Mouse (Mus musculus) neural tube, embryonic 11.5 days (tissue): Measurements from ENCODE around the gene Slc25a40. TPM values are rescaled to one million over a fixed set of nuclear protein-coding genes. Genes with fewer than 3 reads are reported as not detected.

Experiments
- ATAC-seq: fragments of 200-750 bp; cut with Nextera tagmentation; 2 replicates; pipeline ENCODE4 v1.8.0; 2017; ENCODE audit warnings: moderate number of reproducible peaks, mild to moderate bottlenecking, moderate TSS enrichment, moderate library complexity; ENCODE audit not compliant: insufficient read depth, low FRiP score, low TSS enrichment
- DNase-seq: peaks from one replicate; pipeline ENCODE4 v3.0.0-alpha.2; 2015; ENCODE audit warnings: low spot score
- H3K27ac ChIP-seq: fragments of 300-500 bp; sonication (generic); 2 replicates; pipeline ENCODE4 v1.5.1; 2014; ENCODE audit warnings: low read depth, mild to moderate bottlenecking, low read length
- H3K27me3 ChIP-seq: fragments of 300-500 bp; sonication (generic); 2 replicates; pipeline ENCODE4 v1.6.1; 2014; ENCODE audit warnings: mild to moderate bottlenecking, low read length, mixed read lengths; ENCODE audit not compliant: control insufficient read depth, insufficient read depth
- H3K36me3 ChIP-seq: fragments of 300-500 bp; sonication (generic); 2 replicates; pipeline ENCODE4 v1.6.1; 2014; ENCODE audit warnings: mild to moderate bottlenecking, low read length, moderate library complexity, mixed read lengths; ENCODE audit not compliant: control insufficient read depth, insufficient read depth
- H3K4me1 ChIP-seq: fragments of 300-500 bp; sonication (generic); 2 replicates; pipeline ENCODE4 v1.6.1; 2014; ENCODE audit warnings: low read length, mixed read lengths; ENCODE audit not compliant: control insufficient read depth, insufficient read depth
- H3K4me2 ChIP-seq: fragments of 300-500 bp; sonication (generic); 2 replicates; pipeline ENCODE4 v1.6.1; 2014; ENCODE audit warnings: low read depth, mild to moderate bottlenecking, moderate library complexity
- H3K4me3 ChIP-seq: fragments of 300-500 bp; sonication (generic); 2 replicates; pipeline ENCODE4 v1.5.1; 2014; ENCODE audit warnings: low read depth, low read length
- H3K9ac ChIP-seq: fragments of 300-500 bp; sonication (generic); 2 replicates; pipeline ENCODE4 v1.6.1; 2014; ENCODE audit warnings: mild to moderate bottlenecking, low read length
- H3K9me3 ChIP-seq: fragments of 300-500 bp; sonication (generic); 2 replicates; pipeline ENCODE4 v1.6.1; 2016; ENCODE audit warnings: low read length; ENCODE audit not compliant: control insufficient read depth
- WGBS: fragments of 180-500 bp; shearing (Covaris S2); extraction: QIAGEN DNeasy Blood & Tissue Kit; methylation state at CpG from one replicate; pipeline ENCODE4 v1.1.7; 2014; 5-methylcytosine and 5-hydroxymethylcytosine counted together
- polyA plus RNA-seq: library from polyadenylated mRNA; unstranded; fragments of >200 nt; fragmentation: Nextera tagmentation; extraction: Ambion mirVana; gene quantifications from 2 replicates; pipeline ENCODE4 v1.2.1, GENCODE M21; 2014

The Slc25a40 gene
- polyA plus RNA-seq, 1 experiment from 2014 or later: 8.3 TPM

DNA sequence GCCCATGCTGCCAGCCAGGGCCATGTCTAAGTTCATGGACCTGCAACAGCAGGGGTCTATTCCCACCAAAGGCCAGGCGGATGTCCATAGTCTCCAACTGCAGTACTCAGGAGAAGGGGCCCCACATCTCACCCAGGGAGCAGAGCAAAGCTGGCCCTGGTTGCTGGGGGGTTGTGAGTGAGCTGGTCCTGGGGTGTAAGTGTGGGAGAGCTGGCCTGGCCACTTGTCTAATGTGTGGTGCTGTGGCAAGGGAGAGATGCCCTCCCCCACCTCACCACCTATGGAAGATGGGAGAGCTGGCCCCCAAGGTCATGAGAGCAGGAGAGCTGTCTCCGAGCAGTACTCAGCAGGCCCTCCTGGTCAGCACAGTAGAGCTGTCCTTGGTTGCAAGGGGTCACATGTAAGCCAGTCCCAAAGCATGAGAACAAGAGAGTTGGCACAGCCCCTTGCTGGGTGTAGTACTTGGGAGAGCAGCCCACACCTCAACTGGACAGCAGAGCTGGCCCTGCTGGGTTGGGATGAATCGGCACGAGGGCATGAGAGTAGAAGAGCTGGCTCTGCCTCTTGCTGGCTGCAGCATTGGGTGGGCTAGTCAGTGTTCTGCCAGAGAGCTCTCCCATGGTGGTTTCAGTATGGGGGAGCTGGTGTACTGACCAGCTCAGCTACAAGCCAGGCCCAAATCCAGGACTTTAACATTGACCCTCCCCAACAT, 65.5 kb downstream of the Slc25a40 start:
- DNase-seq: peak; percentile 26
- no peaks in the 10 kb centered on the region for H3K9me3 ChIP-seq

DNA sequence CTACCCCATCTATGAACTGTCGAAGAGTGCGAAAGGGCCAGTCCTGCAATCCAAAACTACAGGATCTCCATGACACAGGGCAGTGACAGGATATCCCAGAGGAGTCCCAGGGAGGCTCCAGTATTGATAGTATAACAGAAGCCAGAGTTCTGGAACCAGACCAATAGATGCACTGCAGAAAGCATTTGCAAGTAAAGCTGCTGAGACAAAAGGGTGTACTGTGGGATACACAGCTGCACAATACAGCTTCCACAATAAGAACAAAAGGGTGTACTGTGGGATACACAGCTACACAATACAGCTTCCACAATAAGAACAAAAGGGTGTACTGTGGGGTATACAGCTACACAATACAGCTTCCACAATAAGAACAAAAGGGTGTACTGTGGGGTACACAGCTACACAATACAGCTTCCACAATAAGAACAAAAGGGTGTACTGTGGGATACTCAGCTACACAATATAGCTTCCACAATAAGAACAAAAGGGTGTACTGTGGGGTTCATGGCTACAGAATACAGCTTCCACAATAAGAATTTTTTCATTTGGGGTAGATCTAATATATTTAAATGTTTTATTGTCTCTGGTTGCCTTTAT, 66.1 kb downstream of the Slc25a40 start:
- Histone ChIP-seq H3K27me3 (no peaks in the 10 kb centered on the region), H3K4me2 (no peak overlapping the region), H3K4me1 (no peaks in the 10 kb centered on the region), H3K27ac (peak overlapping the region; percentile 51; the same call in 1 of the 2 replicates), H3K9me3 (no peaks in the 10 kb centered on the region), H3K4me3 (no peak overlapping the region), H3K9ac (no peak overlapping the region), H3K36me3 (no peaks in the 10 kb centered on the region)
- no peak for DNase-seq
- peak; percentile 70 for ATAC-seq
- 44% methylated on average over 2 of the region's 2 CpGs for WGBS

More for the DNA sequence above, 65.5 kb downstream of the Slc25a40 start:
- Histone ChIP-seq H3K9ac (no peak overlapping the region), H3K27ac (peak overlapping the region; percentile 51), H3K4me3 (no peak overlapping the region), H3K27me3 (no peaks in the 10 kb centered on the region), H3K4me1 (no peaks in the 10 kb centered on the region), H3K36me3 (no peaks in the 10 kb centered on the region), H3K4me2 (no peak overlapping the region)
- WGBS: 54% methylated on average over 4 of the region's 4 CpGs
- peak; percentile 62 for ATAC-seq

DNA sequence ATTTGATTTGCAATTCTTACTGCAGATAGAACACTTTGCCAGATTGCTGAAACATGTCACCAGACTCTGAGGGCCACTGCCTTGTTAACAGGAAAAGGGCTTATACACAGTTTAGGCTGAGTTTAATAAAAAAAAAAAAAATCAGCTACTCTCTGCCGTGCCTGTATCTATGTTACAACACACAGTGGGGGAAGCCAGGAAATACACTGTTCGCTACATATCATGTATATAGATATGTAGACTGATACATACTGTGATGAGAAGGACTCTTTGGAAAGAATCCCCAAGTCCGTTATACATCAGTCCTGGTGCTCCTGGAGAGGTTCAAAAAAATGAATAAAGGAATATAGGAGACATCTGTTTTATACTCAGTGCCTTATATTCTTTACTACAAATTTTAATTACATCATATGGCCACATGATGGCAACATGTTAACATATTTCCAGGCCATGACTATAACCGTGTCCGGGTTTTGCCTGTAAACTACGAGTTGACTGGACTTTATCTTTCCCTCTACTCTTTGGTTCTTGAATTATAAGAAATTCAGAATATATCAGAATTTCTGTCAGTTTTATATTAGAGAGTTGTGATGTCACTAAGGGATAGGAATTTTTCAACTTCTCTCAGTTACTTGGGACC, 66.9 kb downstream of the Slc25a40 start:
- DNase-seq: no peak
- ATAC-seq: peak; percentile 65; the same call in 1 of the 2 replicates
- H3K9me3 ChIP-seq: no peaks in the 10 kb centered on the region
- H3K4me3 ChIP-seq: no peak overlapping the region
- no peak overlapping the region for H3K27ac ChIP-seq
- H3K4me2 ChIP-seq: no peak overlapping the region
- WGBS: 64% methylated on average over 6 of the region's 6 CpGs
- no peaks in the 10 kb centered on the region for H3K4me1 ChIP-seq
- no peaks in the 10 kb centered on the region for H3K27me3 ChIP-seq
- H3K36me3 ChIP-seq: no peaks in the 10 kb centered on the region
- no peak overlapping the region for H3K9ac ChIP-seq

DNA sequence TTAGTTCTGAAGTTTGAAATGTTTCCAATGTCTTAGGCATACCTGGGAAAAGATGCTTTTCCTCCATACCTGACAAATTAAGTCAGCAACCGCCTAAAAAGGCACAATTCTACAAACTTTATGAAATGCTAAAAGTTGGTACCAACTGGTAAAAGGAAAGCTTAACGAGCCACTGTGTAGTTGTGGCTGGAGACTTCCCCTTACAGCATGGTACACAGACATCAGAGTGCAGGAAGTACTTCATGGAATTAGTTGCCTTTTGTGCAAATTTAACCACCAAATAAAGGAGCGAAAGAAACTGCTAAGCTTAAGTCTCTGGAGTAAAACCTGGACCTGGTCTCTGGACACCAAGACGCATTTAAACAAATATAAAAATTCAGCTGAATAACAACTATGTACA, 69.1 kb downstream of the Slc25a40 start:
- DNase-seq (no peak), ATAC-seq (no peak)
- Histone ChIP-seq H3K4me2 (no peak overlapping the region), H3K36me3 (no peaks in the 10 kb centered on the region), H3K27me3 (no peaks in the 10 kb centered on the region), H3K4me1 (no peaks in the 10 kb centered on the region), H3K4me3 (no peak overlapping the region), H3K9ac (no peak overlapping the region), H3K9me3 (no peaks in the 10 kb centered on the region), H3K27ac (no peak overlapping the region)
- WGBS: 92% methylated on average over 4 of the region's 4 CpGs

Other genes starting within 250 kb of the Slc25a40 start
- gene Adam22, start 54.7 kb upstream of the Slc25a40 start, polyA plus RNA-seq: 15.1 and 15.9 TPM in 2 replicates
- gene Dbf4, start 134 bp upstream of the Slc25a40 start, polyA plus RNA-seq: 66.3 and 72.2 TPM in 2 replicates
- 13.6 and 16.2 TPM in 2 replicates for gene Rundc3b, start 200.1 kb downstream of the Slc25a40 start, polyA plus RNA-seq
- 0.64 and 1.2 TPM in 2 replicates for gene Abcb1a, start 237.2 kb downstream of the Slc25a40 start, polyA plus RNA-seq